Mouse (Mus musculus): Measurements from ENCODE around the gene Tex44. TPM values are rescaled to one million over a fixed set of nuclear protein-coding genes. Genes with fewer than 3 reads are reported as not detected.
A peak's percentile ranks its signal among the peaks of the same experiment; 100 is the strongest.

Tex44 gene
- total RNA-seq, 2 experiments from 2014 or later, result not detected

GRCm38 (mm10) chr1:86416321-86416720, 9.8 kb upstream of the Tex44 start:
- ATAC-seq (replicated peaks; ENCODE audit: poor library complexity, severe bottlenecking), result peak; percentile 36; the same call in 1 of the 2 replicates

GRCm38 (mm10) chr1:86421007-86421406, 5.1 kb upstream of the Tex44 start:
- ATAC-seq (replicated peaks; ENCODE audit: poor library complexity, severe bottlenecking), result no peak

- ATAC-seq (replicated peaks; ENCODE audit: poor library complexity, severe bottlenecking), result no peak
Observed at GRCm38 (mm10) chr1:86423879-86424278, 2.2 kb upstream of the Tex44 start.

- ATAC-seq (replicated peaks; ENCODE audit: poor library complexity, severe bottlenecking), result no peak
Observed at GRCm38 (mm10) chr1:86424336-86424735, 1.8 kb upstream of the Tex44 start.

- no peak for ATAC-seq (replicated peaks; ENCODE audit: poor library complexity, severe bottlenecking)
Observed at GRCm38 (mm10) chr1:86424835-86425547, 1.1 kb upstream of the Tex44 start.

GRCm38 (mm10) chr1:86430056-86430455, 3.9 kb downstream of the Tex44 start:
- peak; percentile 63 for ATAC-seq (replicated peaks; ENCODE audit: poor library complexity, severe bottlenecking)

- ATAC-seq (replicated peaks; ENCODE audit: poor library complexity, severe bottlenecking), result no peak
Observed at GRCm38 (mm10) chr1:86432778-86433177, 6.6 kb downstream of the Tex44 start.

GRCm38 (mm10) chr1:86433359-86433758, 7.2 kb downstream of the Tex44 start:
- no peak for ATAC-seq (replicated peaks; ENCODE audit: poor library complexity, severe bottlenecking)

GRCm38 (mm10) chr1:86434001-86434400, 7.9 kb downstream of the Tex44 start:
- peak; percentile 38 for ATAC-seq (replicated peaks; ENCODE audit: poor library complexity, severe bottlenecking)

- peak; percentile 92 for ATAC-seq (replicated peaks; ENCODE audit: poor library complexity, severe bottlenecking)
Observed at GRCm38 (mm10) chr1:86434439-86435201, 8.5 kb downstream of the Tex44 start.

- no peak for ATAC-seq (replicated peaks; ENCODE audit: poor library complexity, severe bottlenecking)
Observed at GRCm38 (mm10) chr1:86435302-86435821, 9.2 kb downstream of the Tex44 start.

- no peak for ATAC-seq (replicated peaks; ENCODE audit: poor library complexity, severe bottlenecking)
Observed at GRCm38 (mm10) chr1:86437219-86438013, 11.3 kb downstream of the Tex44 start.

GRCm38 (mm10) chr1:86438014-86438319, 11.8 kb downstream of the Tex44 start:
- ATAC-seq (replicated peaks; ENCODE audit: poor library complexity, severe bottlenecking), result no peak

GRCm38 (mm10) chr1:86438501-86438900, 12.4 kb downstream of the Tex44 start:
- no peak for ATAC-seq (replicated peaks; ENCODE audit: poor library complexity, severe bottlenecking)

GRCm38 (mm10) chr1:86439487-86440170, 13.5 kb downstream of the Tex44 start:
- ATAC-seq (replicated peaks; ENCODE audit: poor library complexity, severe bottlenecking), result no peak

GRCm38 (mm10) chr1:86440171-86440886, 14.2 kb downstream of the Tex44 start:
- ATAC-seq (replicated peaks; ENCODE audit: poor library complexity, severe bottlenecking), result peak; percentile 45

- ATAC-seq (replicated peaks; ENCODE audit: poor library complexity, severe bottlenecking), result peak; percentile 38
Observed at GRCm38 (mm10) chr1:86440887-86441723, 15.0 kb downstream of the Tex44 start.

GRCm38 (mm10) chr1:86441724-86441979, 15.5 kb downstream of the Tex44 start:
- no peak for ATAC-seq (replicated peaks; ENCODE audit: poor library complexity, severe bottlenecking)

Measured in granulocyte monocyte progenitor cell, adult 5-6 weeks (primary cell).